Mouse (Mus musculus): ENCODE measurements around the gene Amigo1.

Amigo1 gene

DNA sequence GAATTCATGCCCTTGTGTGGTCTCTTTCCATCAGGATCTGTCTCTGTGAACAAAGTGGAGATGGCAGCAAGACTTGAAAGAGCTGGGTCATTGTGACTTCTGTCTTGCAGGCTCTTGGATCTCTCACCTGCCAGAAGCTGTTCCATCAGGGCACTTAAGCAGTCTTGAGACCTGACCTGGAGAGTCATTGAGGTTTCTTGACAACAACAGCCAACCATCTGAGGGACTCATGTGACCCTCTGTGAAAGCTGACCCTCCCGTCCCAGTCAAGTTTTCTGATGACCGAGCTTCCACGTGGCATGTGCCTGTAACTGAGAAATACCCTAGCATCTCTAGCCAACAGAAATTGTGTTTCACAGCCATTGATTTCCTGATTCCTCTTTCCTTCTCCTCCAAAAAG lies 1.4 kb upstream of the Amigo1 start:
- no peak for DNase-seq

DNA sequence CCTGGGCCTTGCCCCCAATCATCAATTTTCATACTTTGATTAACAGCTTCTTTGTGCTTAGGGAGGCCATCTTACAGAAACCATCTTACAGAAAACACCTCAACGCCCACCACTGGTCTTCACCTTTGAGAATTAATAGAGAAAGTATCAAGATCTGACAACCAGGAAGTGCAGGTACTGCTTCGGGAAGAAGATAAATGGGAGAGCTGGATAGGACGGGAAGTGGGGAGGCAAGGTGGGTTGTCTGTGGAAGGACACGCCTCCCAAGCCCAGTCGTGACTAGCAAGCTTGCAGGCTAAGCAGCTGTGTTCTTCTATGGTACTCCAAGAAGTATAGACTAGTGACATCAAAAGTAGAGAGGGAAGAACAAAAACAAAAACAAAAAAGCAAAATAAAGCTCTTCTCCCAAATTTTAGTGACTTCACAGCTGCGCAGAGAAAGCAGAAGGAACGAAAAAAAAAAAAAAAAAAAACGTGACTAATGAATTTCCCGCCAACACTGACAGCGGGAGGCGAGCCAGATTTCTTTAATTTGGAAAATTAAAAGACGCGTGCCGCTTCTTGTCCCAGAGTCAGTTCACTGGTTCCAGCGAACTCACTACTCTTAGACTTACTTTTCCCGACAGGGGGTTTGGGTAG lies 556 bp upstream of the Amigo1 start:
- DNase-seq, result no peak

DNA sequence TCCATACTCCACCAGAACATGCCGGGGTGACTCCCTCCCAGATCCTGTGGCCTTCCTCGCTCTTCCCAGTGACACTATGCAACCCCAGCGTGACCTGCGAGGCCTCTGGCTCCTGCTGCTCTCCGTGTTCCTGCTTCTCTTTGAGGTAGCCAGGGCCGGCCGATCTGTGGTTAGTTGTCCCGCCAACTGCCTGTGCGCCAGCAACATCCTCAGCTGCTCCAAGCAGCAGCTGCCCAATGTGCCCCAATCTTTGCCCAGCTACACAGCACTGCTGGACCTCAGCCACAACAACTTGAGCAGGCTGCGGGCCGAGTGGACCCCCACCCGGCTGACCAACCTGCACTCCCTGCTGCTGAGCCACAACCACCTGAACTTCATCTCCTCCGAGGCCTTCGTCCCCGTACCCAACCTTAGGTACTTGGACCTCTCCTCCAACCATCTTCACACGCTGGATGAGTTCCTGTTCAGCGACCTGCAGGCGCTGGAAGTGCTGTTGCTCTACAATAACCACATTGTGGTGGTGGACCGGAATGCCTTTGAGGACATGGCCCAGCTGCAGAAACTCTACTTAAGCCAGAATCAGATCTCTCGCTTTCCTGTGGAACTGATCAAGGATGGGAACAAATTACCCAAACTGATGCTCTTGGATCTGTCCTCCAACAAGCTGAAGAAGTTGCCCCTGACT lies 1.1 kb downstream of the Amigo1 start:
- DNase-seq, result no peak

DNA sequence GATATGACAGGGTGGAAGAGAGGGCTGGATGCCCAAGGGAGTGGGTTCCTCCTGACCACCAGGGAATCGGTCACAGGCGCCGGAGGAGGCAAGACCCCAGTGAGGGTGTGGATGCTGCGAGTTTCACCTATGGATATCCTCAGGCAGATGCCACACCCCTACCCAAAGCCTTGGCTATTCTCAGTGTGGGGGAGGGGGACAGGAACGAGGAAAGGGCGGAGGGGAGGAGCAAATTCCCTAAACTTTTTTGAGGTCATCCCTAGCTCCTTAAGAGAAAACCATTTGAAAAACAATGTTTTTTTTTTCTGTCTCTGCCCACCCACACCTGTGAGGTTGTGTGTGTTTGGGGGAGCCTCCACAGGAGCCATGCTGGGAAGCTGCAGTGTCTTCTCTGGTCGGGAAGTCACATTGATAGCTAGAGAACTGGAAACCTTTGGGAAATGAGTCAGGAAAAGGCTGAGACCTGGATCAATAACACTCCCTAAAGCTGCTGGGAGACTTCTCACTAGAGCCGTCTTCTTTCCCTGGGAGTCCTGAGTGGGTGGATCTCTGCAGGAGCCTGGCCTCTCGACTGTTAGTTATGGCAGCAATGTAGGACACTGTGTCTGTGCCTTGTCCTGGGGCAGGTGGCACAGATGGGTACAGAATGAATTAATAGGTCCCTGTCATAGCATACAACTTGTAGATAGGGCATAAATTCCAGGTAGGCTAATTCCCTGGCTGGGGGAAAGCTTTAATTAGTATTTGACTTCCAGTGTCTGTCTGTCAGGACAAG lies 2.8 kb downstream of the Amigo1 start:
- DNase-seq, result no peak

GRCm38 (mm10) chr3:108189897-108190296 lies 3.8 kb downstream of the Amigo1 start:
- no peak for DNase-seq

GRCm38 (mm10) chr3:108193686-108194085 lies 7.6 kb downstream of the Amigo1 start:
- DNase-seq, result no peak

DNA sequence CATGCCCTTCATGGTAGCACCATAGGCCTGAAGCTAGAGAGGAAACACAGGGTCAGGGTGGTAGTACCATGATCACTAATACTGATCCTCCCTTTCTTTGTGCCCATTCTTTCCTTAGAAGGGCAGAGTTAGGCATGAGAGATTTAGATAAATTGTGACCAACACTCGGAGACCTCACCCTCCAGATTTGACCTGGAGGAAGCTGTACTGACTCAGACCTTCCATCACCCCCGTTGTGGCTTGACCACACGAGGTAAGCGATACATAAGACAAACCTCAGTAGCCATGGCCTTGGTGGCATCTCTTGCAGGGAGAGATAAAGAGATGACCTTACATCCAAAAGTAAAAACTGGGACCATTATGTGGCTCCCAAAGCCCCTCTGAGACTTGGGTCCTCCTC lies 9.2 kb downstream of the Amigo1 start:
- no peak for DNase-seq

DNA sequence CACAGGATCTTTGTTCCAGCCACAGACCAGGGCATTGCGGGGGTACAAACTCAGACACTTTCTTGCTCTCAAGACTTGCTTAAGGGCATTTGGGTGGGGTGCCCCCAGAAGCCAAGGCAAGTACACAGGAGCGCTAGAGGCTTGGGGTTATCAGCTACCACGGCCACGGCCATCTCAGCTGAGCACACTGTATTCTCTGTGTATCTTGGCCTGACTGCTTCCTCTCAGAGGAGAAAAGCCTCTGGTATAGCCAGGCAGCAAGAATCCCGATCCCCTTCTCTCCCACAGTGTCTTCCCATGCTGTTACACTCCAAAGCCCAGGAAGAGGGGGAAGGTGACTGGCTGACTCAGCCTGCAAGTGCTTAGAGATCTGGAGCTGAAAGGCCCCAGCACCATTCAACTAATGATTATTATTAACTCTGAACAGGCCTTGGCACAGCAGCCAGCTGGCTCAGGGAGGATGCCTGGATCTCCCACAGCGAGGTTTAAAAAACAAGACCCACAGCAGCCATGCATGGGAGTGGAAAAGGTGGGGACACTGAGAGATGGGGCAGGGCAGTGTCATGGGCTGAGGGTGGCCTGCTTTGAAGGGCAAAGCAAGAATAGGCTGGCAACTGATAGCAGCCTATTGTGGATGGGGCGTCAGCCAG lies 9.9 kb downstream of the Amigo1 start:
- DNase-seq, result no peak

- peak; percentile 79 for DNase-seq
Measured at GRCm38 (mm10) chr3:108197066-108197497, 10.9 kb downstream of the Amigo1 start.

- no peak for DNase-seq
Measured at GRCm38 (mm10) chr3:108199231-108199630, 13.1 kb downstream of the Amigo1 start.

DNA sequence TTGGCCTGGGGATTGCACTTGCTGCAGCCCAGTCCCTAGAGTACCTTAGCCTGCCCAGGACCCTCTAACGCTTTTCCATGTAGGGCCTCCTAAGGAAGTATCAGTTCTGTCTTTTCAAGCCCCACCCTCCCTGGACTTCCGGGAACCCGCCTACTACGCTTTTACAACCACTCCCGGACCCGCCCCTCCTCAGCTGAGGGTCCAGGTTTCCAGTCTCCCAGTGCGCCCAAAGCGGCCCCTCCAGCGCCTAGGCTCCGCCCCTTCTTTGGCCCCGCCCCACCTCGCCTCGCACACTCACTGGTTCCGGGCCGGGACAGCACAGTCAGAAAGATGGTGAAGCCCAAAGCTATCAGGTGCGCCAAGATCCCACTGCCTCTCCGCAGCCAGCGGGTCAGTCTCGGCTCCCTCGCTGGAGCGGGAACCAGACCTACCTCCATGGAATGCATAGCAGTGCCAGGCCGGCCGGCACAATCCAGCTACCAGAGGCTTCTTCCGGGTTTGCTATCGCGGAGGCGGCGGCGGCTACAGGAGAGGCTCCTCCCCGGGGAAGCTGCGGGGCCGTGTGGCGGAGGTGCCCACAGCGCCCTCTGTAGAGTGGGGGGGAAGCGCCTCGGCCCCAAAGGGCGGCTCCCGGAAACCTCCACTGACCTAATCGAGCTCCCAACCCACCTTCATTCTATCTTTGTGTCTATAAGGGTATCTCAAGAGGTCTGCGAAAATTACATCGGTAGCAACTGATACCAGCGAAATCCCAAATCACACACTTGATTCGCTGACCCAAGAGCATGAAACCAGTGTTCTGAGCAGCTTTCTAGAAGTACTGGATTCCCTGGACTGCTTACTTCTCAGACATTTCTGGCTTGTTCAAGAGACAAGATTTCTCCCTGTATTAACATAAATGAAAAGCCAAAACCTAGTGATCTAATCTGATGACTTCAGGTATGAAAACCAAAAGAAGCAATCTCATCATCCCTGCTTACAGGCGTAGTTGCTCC lies 14.5 kb downstream of the Amigo1 start, which contains the start of gene Cyb561d1:
Gene Cyb561d1 (minus strand): TSS at position 884 of the 995 bp plus-strand sequence.
- peak; percentile 94 for DNase-seq

DNA sequence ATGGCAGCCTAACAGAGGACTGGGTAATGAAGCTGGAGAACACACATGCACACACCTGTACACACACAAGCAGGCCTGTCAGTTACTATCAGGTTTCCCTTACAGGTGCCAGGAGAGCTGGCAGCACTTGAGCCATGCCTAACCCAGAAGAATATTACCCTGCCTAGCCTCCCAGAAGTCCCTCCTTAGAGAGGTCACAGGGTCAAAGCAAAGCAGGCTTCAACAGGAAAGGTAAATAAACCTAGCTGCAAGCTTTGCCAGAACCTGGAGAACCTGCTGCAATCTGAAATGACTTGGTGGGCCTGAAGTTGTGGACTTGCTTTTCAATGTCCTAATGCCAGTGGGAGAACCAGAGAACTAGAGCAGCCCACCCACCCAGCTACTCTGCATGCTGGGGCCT lies 16.4 kb downstream of the Amigo1 start:
- no peak for DNase-seq

DNA sequence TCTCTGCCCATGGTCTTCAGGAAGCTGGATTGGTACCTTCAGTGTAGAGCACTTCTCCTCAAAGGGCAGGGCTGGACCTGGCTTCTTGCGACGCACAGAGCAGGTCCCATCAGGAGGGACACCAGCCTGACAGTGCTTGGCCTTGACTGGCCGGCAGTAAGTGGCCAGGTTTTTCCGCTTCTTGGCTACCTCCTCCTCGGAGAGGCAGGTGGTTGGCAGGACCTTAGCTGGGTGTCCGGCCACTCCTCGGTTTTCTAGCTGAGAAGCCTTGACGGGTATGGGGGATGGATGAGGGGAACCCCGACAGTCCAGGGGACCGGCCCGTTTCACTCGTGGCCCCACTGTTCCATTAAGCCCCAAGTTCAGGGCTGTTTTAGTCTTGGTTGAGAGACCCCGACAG lies 17.1 kb downstream of the Amigo1 start:
- no peak for DNase-seq

- peak; percentile 77 for DNase-seq
Measured at GRCm38 (mm10) chr3:108203621-108204325, 17.6 kb downstream of the Amigo1 start.

DNA sequence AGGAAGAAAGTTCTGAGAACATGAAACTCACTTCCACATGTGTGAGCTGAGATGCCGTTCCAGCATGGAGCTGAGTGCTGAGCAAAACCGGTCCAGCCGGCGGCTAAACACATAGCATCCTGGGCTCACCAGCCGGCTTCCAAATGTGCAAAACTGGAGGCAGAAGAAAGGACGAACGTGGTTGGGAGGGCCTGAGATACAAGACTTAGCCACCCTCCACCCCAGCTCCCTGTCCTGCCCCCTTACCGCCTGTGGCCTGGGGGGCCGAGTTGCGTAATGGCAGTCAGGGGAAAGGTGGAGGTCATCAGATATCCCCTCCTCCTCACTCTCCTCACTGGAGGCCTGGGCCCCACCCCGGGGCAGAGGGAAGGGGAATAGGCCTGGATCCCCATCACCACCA lies 18.3 kb downstream of the Amigo1 start:
- no peak for DNase-seq

- no peak for DNase-seq
Measured at GRCm38 (mm10) chr3:108205601-108206000, 19.5 kb downstream of the Amigo1 start.

DNA sequence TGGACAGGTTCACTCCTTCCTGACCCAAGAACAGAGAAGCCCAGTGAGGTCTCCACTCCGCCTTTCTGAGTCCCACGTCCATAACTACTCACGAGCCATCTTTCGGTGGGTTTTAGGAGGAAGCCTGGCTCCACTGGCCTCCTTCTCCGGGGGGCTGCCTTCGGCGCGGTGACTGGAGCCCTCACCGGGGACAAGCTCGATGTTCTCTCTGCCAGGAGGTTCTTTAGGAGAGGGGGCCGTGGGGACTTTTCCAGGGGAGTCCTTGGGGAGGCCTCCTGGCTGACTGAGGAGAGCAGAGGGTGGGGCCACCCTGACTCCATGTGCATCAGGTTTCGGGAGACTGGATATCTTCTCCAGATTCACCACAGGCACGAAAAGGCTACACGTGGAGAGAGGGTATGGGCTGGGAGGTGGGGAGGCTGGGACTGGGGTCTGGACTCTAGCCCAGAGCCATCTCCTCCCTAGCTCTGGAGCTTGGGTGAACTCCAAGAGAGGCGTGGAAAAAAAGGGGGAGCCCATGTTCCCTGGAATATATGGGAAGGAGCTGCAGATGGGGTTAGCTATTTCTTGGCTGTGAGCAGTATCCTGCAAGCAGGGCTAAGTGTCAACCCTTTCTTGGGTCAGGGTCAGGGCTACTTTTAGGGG lies 20.7 kb downstream of the Amigo1 start:
- no peak for DNase-seq

GRCm38 (mm10) chr3:108209001-108209400 lies 22.9 kb downstream of the Amigo1 start:
- DNase-seq, result no peak

DNA sequence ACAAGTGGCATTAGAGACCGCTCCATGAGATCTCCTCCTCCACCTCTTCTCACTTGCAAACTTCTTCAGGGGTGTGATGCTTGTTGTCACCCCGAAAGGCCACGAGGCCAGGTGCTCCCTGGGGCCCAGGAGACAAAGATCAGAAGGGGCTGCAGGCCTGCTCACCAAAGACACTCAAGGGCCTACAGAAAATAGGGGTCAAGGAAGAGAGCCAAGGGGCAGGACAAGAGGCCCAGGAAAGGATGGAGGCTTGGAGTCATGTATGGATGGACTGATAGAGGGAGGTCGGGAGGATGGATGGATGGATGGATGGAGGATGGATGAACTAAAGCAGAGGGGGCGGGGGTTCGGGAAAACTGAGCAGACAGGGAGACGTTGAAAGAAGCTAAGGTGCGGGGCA lies 23.4 kb downstream of the Amigo1 start:
- DNase-seq, result no peak

DNA sequence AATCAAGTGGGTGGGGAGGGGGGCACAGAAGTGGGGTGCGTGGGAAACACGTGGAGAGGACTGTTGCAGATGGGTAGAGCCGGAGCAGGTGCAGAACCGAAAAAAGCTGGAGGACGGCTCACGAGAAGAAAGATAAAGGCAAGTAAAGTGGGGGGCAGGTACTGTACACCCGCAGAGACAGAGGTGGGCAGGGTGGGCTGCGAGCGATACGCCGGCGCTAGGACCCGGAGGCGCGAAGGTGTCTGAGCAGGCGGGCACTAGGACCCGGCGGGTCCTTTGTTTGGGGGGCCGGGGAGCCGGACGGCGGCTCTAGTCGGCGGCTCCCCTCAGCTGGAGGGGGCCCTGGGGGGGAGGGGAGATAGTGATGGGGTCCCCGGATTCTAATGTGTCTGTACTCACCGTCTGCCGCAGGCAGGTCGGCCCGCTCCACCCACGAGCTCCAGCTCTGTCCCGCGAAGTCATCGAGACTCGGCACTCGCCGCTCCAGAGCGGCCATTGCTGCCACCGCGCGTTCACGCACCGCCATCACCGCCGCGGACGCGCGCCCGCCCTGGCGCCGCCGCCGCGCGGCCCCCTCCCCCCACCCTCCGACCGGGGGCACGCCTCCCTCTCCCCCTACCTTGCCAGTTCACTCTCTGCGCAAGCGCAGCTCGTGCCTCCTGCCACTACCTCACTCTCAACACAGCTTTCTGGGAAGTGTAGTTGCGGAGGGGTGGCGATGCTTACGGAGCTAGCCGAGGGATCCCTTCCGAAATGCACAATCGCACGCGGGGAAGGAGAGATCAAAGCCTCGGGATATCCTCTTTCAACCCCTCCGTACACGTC lies 24.0 kb downstream of the Amigo1 start:
- DNase-seq, result peak; percentile 98

All from embryo, embryonic 11 days (tissue).